Mouse (Mus musculus) heart, embryonic 16.5 days (tissue): ENCODE measurements around the gene Tmem135. TPM values are rescaled to one million over a fixed set of nuclear protein-coding genes. Genes with fewer than 3 reads are reported as not detected.
A peak's percentile ranks its signal among the peaks of the same experiment; 100 is the strongest.

Experiments used
- ATAC-seq: fragments of 200-750 bp; cut with Nextera tagmentation; replicated peaks from 2 replicates; pipeline ENCODE4 v1.8.0; 2017; ENCODE audit warnings: moderate number of reproducible peaks; ENCODE audit not compliant: insufficient read depth, low FRiP score; ENCODE audit errors: extremely low read depth
- H3K27ac ChIP-seq: fragments of 300-500 bp; sonication (generic); 2 replicates; pipeline ENCODE4 v1.5.1; 2014; ENCODE audit warnings: mild to moderate bottlenecking, low read length, control low read depth, moderate library complexity
- H3K27me3 ChIP-seq: fragments of 300-500 bp; sonication (generic); 2 replicates; pipeline ENCODE4 v1.6.1; 2014; ENCODE audit warnings: low read length, mixed read lengths; ENCODE audit not compliant: control insufficient read depth, insufficient read depth
- H3K36me3 ChIP-seq: fragments of 300-500 bp; sonication (generic); 2 replicates; pipeline ENCODE4 v1.6.1; 2014; ENCODE audit not compliant: control insufficient read depth, insufficient read depth
- H3K4me1 ChIP-seq: fragments of 300-500 bp; sonication (generic); 2 replicates; pipeline ENCODE4 v1.6.1; 2014; ENCODE audit warnings: low read length, mixed read lengths; ENCODE audit not compliant: control insufficient read depth, insufficient read depth
- H3K4me2 ChIP-seq: fragments of 300-500 bp; sonication (generic); 2 replicates; pipeline ENCODE4 v1.6.1; 2014; ENCODE audit warnings: low read depth, mild to moderate bottlenecking, control low read depth, low read length
- H3K4me3 ChIP-seq: fragments of 300-500 bp; sonication (generic); 2 replicates; pipeline ENCODE4 v1.5.1; 2014; ENCODE audit warnings: mild to moderate bottlenecking, control low read depth, low read length
- H3K9ac ChIP-seq: fragments of 300-500 bp; sonication (generic); 2 replicates; pipeline ENCODE4 v1.6.1; 2014; ENCODE audit warnings: low read length, control low read depth
- H3K9me3 ChIP-seq: fragments of 300-500 bp; sonication (generic); replicated peaks from 2 replicates; pipeline ENCODE4 v1.6.1; 2016; ENCODE audit warnings: low read length; ENCODE audit not compliant: control insufficient read depth
- WGBS: fragments of 180-500 bp; shearing (Covaris S2); extraction: QIAGEN DNeasy Blood & Tissue Kit; methylation state at CpG from one replicate; pipeline ENCODE4 v1.1.7; 2014; 5-methylcytosine and 5-hydroxymethylcytosine counted together
- polyA plus RNA-seq: library from polyadenylated mRNA; unstranded; fragments of >200 nt; fragmentation: Nextera tagmentation; extraction: Ambion mirVana; gene quantifications from 2 replicates; pipeline ENCODE4 v1.2.1, GENCODE M21; 2015

Tmem135 gene
- 25.9 and 27.8 TPM in 2 replicates for polyA plus RNA-seq

DNA sequence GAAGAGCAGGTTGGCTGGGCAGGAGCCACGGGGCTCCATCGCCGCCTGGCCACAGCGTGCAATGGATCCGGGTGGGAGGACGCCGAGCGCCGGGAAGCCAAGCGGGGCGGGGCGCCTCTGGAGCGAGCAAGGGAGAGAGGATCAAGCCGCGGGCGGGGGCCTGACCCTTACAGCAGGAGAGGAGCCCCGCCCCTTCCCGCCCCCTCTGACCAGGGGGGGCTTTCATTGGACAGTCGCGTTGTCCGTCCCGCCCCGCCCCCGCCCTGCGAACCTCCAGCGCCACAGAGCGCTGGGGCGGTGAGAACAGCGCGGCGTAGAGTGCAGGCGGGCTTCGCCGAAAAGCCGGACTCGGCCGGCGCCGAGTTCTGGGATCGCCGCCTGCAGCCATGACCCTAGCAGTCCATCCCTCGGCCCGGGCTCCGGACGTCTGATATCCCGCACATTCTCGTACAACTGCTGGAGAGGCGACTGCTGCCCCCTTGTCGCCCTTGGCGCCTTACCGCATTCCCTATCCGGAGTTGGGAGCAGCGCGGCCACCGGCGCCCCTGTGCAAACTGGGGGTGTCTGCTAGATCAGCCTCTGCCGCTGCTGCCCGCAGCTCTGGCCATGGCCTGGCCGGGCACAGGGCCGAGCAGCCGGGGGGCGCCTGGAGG is at the start of gene Tmem135, which contains the start of gene Fzd4:
Gene Tmem135 (minus strand): TSS at position 142 of the 653 bp plus-strand sequence.
Gene Fzd4 (plus strand): TSS at position 275 of the 653 bp plus-strand sequence.
- no peaks in the 10 kb centered on the region for H3K27me3 ChIP-seq
- ATAC-seq: peak; percentile 97
- H3K9me3 ChIP-seq: no peaks in the 10 kb centered on the region
- peak within 1 kb of the TSS; percentile 90 for H3K4me3 ChIP-seq
- peaks cover 13% of the 10 kb centered on the region for H3K4me1 ChIP-seq
- H3K36me3 ChIP-seq: peaks cover 17% of the 10 kb centered on the region
- H3K27ac ChIP-seq: peak within 1 kb of the TSS; percentile 95
- peak within 1 kb of the TSS; percentile 93 for H3K4me2 ChIP-seq
- WGBS: under 1% methylated on average over 48 of the region's 62 CpGs
- peak within 1 kb of the TSS; percentile 97 for H3K9ac ChIP-seq

DNA sequence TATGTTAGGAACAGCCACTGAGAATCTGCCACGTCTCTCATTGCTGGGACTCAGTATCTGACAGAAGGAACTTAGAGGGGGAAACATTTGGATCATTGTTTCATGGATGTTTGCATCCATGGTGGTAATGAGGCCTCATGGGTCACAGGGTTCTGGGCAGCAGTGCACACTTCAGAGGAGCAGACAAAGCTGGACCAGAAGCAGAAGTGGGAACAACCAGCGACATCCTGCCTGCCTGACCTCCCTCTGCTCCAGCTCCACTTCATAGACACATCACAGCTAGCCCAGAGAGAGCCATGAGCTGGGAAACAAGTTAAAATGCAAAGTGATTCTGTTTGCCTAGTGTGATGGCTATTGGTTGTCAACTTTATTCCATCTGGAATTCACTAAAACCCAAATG is 46.3 kb upstream of the Tmem135 start:
- Histone ChIP-seq H3K9ac (no peak overlapping the region), H3K4me3 (no peak overlapping the region), H3K9me3 (no peaks in the 10 kb centered on the region), H3K4me2 (no peak overlapping the region), H3K27ac (no peak overlapping the region), H3K4me1 (peaks cover 2% of the 10 kb centered on the region; the same call in 1 of the 2 replicates), H3K27me3 (no peaks in the 10 kb centered on the region), H3K36me3 (no peaks in the 10 kb centered on the region)
- ATAC-seq: no peak
- WGBS: 70% methylated on average over 2 of the region's 2 CpGs

DNA sequence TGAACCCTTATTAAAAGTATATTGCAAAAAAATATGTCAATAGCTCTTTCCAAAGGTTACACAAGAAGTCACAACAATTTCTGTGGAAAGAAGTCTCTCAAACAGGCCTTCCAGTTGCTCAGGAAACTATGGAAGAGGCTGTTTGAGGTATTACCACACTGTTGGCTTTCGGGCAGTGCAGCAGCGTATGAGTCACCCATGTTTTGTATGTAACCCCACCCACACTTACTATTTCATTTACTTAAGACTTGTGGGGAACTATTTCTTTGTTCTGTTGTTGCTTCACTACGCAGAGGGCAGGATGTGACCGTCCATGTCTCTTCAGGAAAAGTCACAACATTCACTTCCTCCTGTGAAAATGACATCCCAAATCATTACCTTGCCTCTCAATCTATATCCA is 41.1 kb upstream of the Tmem135 start:
- Histone ChIP-seq H3K27me3 (no peaks in the 10 kb centered on the region), H3K36me3 (no peaks in the 10 kb centered on the region), H3K4me1 (no peaks in the 10 kb centered on the region), H3K9me3 (no peaks in the 10 kb centered on the region), H3K9ac (no peak overlapping the region), H3K4me3 (no peak overlapping the region), H3K27ac (no peak overlapping the region), H3K4me2 (no peak overlapping the region)
- ATAC-seq: no peak
- WGBS: 69% methylated on average over 4 of the region's 4 CpGs

DNA sequence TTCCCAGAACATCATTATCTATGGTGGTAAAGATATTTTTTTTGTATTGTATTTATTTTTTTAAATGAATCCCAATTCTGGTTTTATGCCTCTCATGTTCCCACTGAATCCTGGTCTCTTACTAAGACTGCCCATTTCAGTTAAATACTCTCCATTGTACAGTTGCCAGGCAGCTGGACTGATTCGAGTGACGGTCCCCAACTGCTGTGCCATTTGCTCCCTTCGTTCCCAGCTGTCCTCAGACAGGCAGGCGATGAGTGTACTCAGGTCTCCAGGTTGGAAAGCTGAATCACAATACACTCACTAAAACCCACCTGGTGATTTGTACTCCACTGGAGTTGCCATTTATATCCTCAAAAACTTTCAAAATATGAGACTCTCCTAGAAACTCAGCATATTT is 38.2 kb upstream of the Tmem135 start:
- Histone ChIP-seq H3K27ac (no peak overlapping the region), H3K4me1 (no peaks in the 10 kb centered on the region), H3K9me3 (no peaks in the 10 kb centered on the region), H3K4me3 (no peak overlapping the region), H3K27me3 (no peaks in the 10 kb centered on the region), H3K9ac (no peak overlapping the region), H3K4me2 (no peak overlapping the region), H3K36me3 (no peaks in the 10 kb centered on the region)
- WGBS: 68% methylated on average over 4 of the region's 4 CpGs
- no peak for ATAC-seq

DNA sequence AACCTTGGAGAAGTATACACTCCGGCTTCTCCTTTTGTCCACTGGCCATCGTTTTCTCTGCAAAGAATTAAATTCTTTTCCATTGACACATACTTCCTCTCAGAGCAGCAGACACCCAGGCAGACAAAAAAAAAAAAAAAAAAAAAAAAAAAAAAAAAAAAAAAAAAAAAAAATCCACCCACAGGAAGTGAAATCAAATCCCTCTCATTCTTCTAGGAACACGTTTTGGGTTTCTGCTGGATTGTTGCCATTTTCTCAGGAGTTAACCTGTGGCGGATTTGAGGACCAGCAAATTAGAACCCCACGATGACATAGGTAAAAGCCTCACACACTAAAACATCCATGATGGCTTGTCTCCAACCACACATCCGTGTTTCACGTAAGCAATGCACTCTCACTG is 37.3 kb upstream of the Tmem135 start:
- Histone ChIP-seq H3K36me3 (no peaks in the 10 kb centered on the region), H3K4me1 (no peaks in the 10 kb centered on the region), H3K4me2 (no peak overlapping the region), H3K27ac (peak overlapping the region; percentile 7; the same call in 1 of the 2 replicates), H3K9ac (no peak overlapping the region), H3K27me3 (no peaks in the 10 kb centered on the region), H3K4me3 (no peak overlapping the region), H3K9me3 (no peaks in the 10 kb centered on the region)
- WGBS: 55% methylated on average over 7 of the region's 7 CpGs
- ATAC-seq: 0 out of 2 replicates have a peak, but pooled peaks have one; percentile 45

DNA sequence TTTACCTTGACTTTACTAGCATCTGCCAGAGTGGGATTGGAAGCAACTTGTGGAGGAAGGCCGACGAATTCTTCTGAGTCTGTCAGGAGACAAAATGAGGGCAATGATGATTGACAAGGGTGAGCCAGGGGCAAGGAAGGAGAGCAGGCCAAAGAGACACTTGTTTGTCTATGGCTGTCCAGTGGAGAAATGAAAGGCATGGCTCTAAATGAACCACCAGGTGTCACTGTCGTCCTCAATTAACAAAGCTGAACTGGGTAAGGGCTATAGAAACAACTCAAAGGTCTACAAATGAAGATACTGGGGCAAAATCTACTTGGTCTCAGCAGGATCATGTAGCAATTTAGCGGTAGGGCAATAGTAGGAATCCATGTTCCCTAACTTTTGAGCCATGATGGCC is 33.6 kb upstream of the Tmem135 start:
- no peak; the same call in 1 of the 2 replicates for ATAC-seq
- Histone ChIP-seq H3K27me3 (no peaks in the 10 kb centered on the region), H3K36me3 (no peaks in the 10 kb centered on the region), H3K9ac (no peak overlapping the region), H3K27ac (no peak overlapping the region), H3K4me3 (no peak overlapping the region), H3K4me1 (peaks cover 12% of the 10 kb centered on the region), H3K4me2 (no peak overlapping the region), H3K9me3 (no peaks in the 10 kb centered on the region)
- WGBS: 37% methylated on average over 4 of the region's 4 CpGs

DNA sequence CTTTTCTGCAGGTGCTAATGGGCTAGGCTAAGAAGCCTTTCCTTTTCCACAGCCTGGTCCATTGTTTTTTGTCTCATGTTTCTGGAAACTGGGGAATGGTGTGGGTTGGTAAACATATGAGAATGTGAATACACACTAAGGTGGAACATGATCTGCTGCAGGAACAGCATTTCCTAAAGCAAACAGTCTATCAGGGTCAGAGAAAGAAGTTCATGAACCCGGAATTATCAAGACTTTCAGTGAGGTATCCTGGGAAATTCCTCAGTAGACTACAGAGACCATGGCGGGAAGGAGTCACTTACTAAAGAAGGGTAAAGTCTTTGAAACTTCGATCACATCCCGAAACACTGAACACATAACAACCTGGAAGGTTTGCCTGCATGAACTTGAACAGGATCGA is 32.4 kb upstream of the Tmem135 start:
- Histone ChIP-seq H3K4me3 (no peak overlapping the region), H3K4me2 (no peak overlapping the region), H3K4me1 (peaks cover 12% of the 10 kb centered on the region), H3K9ac (no peak overlapping the region), H3K27ac (no peak overlapping the region), H3K27me3 (no peaks in the 10 kb centered on the region), H3K36me3 (no peaks in the 10 kb centered on the region), H3K9me3 (no peaks in the 10 kb centered on the region)
- 66% methylated on average over 5 of the region's 5 CpGs for WGBS
- ATAC-seq: no peak

DNA sequence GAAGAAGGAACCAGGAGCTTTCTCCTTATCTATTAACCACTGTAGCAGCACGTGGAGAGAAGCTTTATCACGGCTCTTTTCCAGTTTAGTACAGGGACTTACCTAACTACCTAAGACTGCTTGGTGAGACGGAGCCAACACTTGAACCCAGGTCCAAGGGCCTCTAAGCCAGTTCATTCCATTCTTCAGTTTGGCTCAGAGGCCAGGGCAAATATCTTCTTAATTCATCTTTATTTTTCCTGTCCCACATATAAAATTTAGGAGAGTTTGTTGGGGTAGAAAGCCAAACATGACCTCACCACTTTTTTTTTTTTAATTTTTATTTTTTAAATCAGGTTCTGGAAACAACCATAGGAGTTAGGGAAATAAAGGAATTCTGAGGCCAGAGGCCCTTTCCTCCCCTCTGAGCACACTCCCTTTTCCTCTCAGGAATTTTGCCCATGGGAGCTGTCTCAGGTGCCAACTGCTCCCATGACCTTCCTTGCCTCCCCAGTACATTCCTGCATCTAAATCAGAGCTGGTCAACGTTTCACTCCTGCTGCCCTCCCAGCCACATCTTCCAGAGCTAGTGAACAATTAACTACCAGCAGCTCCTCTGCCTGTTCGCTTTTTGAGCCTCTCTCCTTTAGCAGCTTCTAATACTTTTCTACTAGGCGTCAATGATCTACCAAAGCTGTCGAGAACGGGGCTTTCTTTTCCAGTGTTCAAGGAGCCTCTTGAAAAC is 30.0 kb upstream of the Tmem135 start:
- H3K9ac ChIP-seq: no peak overlapping the region
- peaks cover 12% of the 10 kb centered on the region for H3K4me1 ChIP-seq
- ATAC-seq: peak; percentile 26; the same call in 1 of the 2 replicates
- H3K36me3 ChIP-seq: no peaks in the 10 kb centered on the region
- H3K9me3 ChIP-seq: no peaks in the 10 kb centered on the region
- no peaks in the 10 kb centered on the region for H3K27me3 ChIP-seq
- H3K4me3 ChIP-seq: no peak overlapping the region
- no peak overlapping the region for H3K4me2 ChIP-seq
- 36% methylated on average over 8 of the region's 8 CpGs for WGBS
- H3K27ac ChIP-seq: peak overlapping the region; percentile 21
